Mouse (Mus musculus): ENCODE data around the gene Ptprj.

DNA sequence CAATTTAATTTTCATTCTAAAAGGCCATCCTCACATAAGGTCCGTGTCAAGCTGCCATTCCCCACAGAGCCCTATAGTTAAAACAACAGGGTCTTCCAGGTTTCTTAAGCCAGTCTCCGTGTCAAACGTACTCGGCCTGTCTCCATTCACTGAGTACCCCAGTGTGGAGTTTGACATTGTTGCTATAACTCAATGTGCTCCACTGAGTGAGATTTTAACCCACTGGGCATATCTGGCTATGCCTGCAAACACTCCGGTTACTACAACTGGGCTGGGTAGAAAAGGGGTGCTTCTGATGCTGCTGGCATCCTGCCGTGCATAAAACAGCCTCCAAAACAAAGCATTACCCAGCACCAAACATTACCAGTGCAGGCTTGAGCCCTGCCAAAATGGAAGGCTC lies 53.5 kb downstream of the Ptprj start:
- TF ChIP-seq CTCF (IDR thresholded peaks at IDR 0.05; ENCODE audit: control insufficient read depth, insufficient read depth, insufficient replicate concordance, low read depth, low read length) (no peak), POLR2A (IDR thresholded peaks at IDR 0.05; ENCODE audit: control insufficient read depth, low read depth, low read length) (no peak)
